Mouse (Mus musculus): ENCODE measurements at regions not wholly inside any gene's neighbourhood (a gene's known extent, or its start where the extent isn't known, plus 50 kb on each side); places are given as distances from the start of the nearest gene placed in this dataset.

DNA sequence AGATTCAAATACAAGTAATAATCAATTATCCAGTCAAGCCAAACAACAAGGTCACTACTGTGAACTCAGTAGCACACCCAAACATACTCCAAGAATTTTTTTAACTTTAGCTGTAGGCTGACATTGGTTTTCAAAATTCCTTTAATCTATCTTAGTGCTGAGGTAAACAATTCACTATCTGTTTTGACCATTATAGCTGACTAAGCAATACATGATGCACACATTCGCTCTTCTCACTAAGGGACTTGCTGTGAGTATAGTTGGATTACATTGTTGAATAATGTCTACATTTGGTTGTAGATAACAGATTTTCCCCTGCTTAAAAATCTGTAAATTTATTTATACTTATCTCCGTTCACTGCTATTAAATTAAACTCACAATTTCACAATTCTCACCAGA is 206.7 kb downstream of the Etv1 start:
- no peak for ATAC-seq (ENCODE audit: insufficient read depth, low FRiP score, low TSS enrichment)
- Histone ChIP-seq H3K4me2 (ENCODE audit: low read depth) (no peak overlapping the region), H3K9ac (ENCODE audit: low read length) (no peak overlapping the region)

GRCm38 (mm10) chr12:38986346-38986745 is 207.2 kb downstream of the Etv1 start:
- no peaks in the 10 kb centered on the region for H3K4me1 ChIP-seq (ENCODE audit: control insufficient read depth, insufficient read depth, low read length)
- H3K4me2 ChIP-seq (ENCODE audit: low read depth) = no peak overlapping the region
- H3K27me3 ChIP-seq (ENCODE audit: control insufficient read depth, insufficient read depth, low read length) = no peaks in the 10 kb centered on the region
- WGBS = 93% methylated on average over 3 of the region's 3 CpGs
- no peak for ATAC-seq (ENCODE audit: insufficient read depth, low FRiP score, low TSS enrichment)
- H3K27ac ChIP-seq (ENCODE audit: low read depth, low read length) = no peak overlapping the region
- H3K9ac ChIP-seq (ENCODE audit: low read length) = no peak overlapping the region
- DNase-seq (ENCODE audit: low spot score) = no peak
- H3K9me3 ChIP-seq (ENCODE audit: control insufficient read depth, low read length) = no peaks in the 10 kb centered on the region
- no peak overlapping the region for H3K4me3 ChIP-seq (ENCODE audit: low read depth, low read length)
- no peaks in the 10 kb centered on the region for H3K36me3 ChIP-seq (ENCODE audit: control insufficient read depth, insufficient read depth, low read length)

More for the DNA sequence above, 206.7 kb downstream of the Etv1 start:
- no peak for DNase-seq (ENCODE audit: low spot score)
- 97% methylated on average over 2 of the region's 2 CpGs for WGBS
- H3K4me1 ChIP-seq (ENCODE audit: control insufficient read depth, insufficient read depth, low read length) = no peaks in the 10 kb centered on the region
- no peak overlapping the region for H3K27ac ChIP-seq (ENCODE audit: low read depth, low read length)
- H3K9me3 ChIP-seq (ENCODE audit: control insufficient read depth, low read length) = no peaks in the 10 kb centered on the region
- no peak overlapping the region for H3K4me3 ChIP-seq (ENCODE audit: low read depth, low read length)
- no peaks in the 10 kb centered on the region for H3K36me3 ChIP-seq (ENCODE audit: control insufficient read depth, insufficient read depth, low read length)
- no peaks in the 10 kb centered on the region for H3K27me3 ChIP-seq (ENCODE audit: control insufficient read depth, insufficient read depth, low read length)

DNA sequence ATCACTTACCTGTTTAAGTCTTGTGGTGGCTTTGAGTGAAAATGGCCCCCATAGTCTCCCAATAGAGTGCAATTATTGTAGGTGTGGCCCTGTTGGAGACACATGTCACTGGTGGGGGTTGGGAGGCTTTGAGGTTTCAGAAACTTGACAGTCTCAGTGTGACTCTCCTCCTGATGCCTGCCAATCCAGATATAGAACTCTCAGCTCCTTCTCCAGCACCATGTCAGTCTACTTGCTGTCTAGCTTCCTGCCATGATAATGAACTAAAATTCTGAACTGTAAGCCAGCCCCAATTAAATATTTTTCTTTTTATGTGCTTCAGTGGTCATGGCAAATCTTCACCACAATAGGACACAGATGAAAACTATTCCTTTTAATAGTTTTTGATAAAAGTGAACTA is 208.1 kb downstream of the Etv1 start:
- Histone ChIP-seq H3K9me3 (ENCODE audit: control insufficient read depth, low read length) (no peaks in the 10 kb centered on the region), H3K4me1 (ENCODE audit: control insufficient read depth, insufficient read depth, low read length) (no peaks in the 10 kb centered on the region), H3K9ac (ENCODE audit: low read length) (no peak overlapping the region), H3K27me3 (ENCODE audit: control insufficient read depth, insufficient read depth, low read length) (no peaks in the 10 kb centered on the region), H3K4me2 (ENCODE audit: low read depth) (no peak overlapping the region), H3K27ac (ENCODE audit: low read depth, low read length) (no peak overlapping the region), H3K36me3 (ENCODE audit: control insufficient read depth, insufficient read depth, low read length) (no peaks in the 10 kb centered on the region), H3K4me3 (ENCODE audit: low read depth, low read length) (no peak overlapping the region)
- no peak for DNase-seq (ENCODE audit: low spot score)
- no peak for ATAC-seq (ENCODE audit: insufficient read depth, low FRiP score, low TSS enrichment)

- no peak for DNase-seq (ENCODE audit: low spot score)
- Histone ChIP-seq H3K36me3 (ENCODE audit: control insufficient read depth, insufficient read depth, low read length) (no peaks in the 10 kb centered on the region), H3K27me3 (ENCODE audit: control insufficient read depth, insufficient read depth, low read length) (no peaks in the 10 kb centered on the region), H3K4me1 (ENCODE audit: control insufficient read depth, insufficient read depth, low read length) (no peaks in the 10 kb centered on the region), H3K4me2 (ENCODE audit: low read depth) (no peak overlapping the region), H3K27ac (ENCODE audit: low read depth, low read length) (no peak overlapping the region), H3K4me3 (ENCODE audit: low read depth, low read length) (no peak overlapping the region), H3K9ac (ENCODE audit: low read length) (no peak overlapping the region), H3K9me3 (ENCODE audit: control insufficient read depth, low read length) (no peaks in the 10 kb centered on the region)
- 84% methylated on average over 4 of the region's 4 CpGs for WGBS
- ATAC-seq (ENCODE audit: insufficient read depth, low FRiP score, low TSS enrichment) = no peak
These were observed 208.6 kb downstream of the Etv1 start for GRCm38 (mm10) chr12:38987819-38988218.

GRCm38 (mm10) chr12:39027179-39027578 is 248.0 kb downstream of the Etv1 start:
- ATAC-seq (ENCODE audit: insufficient read depth, low FRiP score, low TSS enrichment) (no peak; the same call in 1 of the 2 replicates), DNase-seq (ENCODE audit: low spot score) (no peak)
- Histone ChIP-seq H3K9ac (ENCODE audit: low read length) (no peak overlapping the region), H3K4me3 (ENCODE audit: low read depth, low read length) (no peak overlapping the region), H3K4me1 (ENCODE audit: control insufficient read depth, insufficient read depth, low read length) (no peaks in the 10 kb centered on the region), H3K27me3 (ENCODE audit: control insufficient read depth, insufficient read depth, low read length) (no peaks in the 10 kb centered on the region), H3K36me3 (ENCODE audit: control insufficient read depth, insufficient read depth, low read length) (no peaks in the 10 kb centered on the region), H3K9me3 (ENCODE audit: control insufficient read depth, low read length) (no peaks in the 10 kb centered on the region), H3K27ac (ENCODE audit: low read depth, low read length) (no peak overlapping the region), H3K4me2 (ENCODE audit: low read depth) (no peak overlapping the region)
- WGBS = 74% methylated on average over 2 of the region's 2 CpGs

GRCm38 (mm10) chr12:39027948-39028347 is 248.8 kb downstream of the Etv1 start:
- Histone ChIP-seq H3K4me1 (ENCODE audit: control insufficient read depth, insufficient read depth, low read length) (no peaks in the 10 kb centered on the region), H3K9me3 (ENCODE audit: control insufficient read depth, low read length) (no peaks in the 10 kb centered on the region), H3K27me3 (ENCODE audit: control insufficient read depth, insufficient read depth, low read length) (no peaks in the 10 kb centered on the region), H3K4me3 (ENCODE audit: low read depth, low read length) (no peak overlapping the region), H3K36me3 (ENCODE audit: control insufficient read depth, insufficient read depth, low read length) (no peaks in the 10 kb centered on the region), H3K4me2 (ENCODE audit: low read depth) (no peak overlapping the region), H3K27ac (ENCODE audit: low read depth, low read length) (no peak overlapping the region), H3K9ac (ENCODE audit: low read length) (no peak overlapping the region)
- WGBS = 63% methylated on average over 2 of the region's 2 CpGs
- no peak for DNase-seq (ENCODE audit: low spot score)
- no peak for ATAC-seq (ENCODE audit: insufficient read depth, low FRiP score, low TSS enrichment)

GRCm38 (mm10) chr12:39033982-39034381 is 254.8 kb downstream of the Etv1 start:
- H3K27me3 ChIP-seq (ENCODE audit: control insufficient read depth, insufficient read depth, low read length) = no peaks in the 10 kb centered on the region
- no peaks in the 10 kb centered on the region for H3K9me3 ChIP-seq (ENCODE audit: control insufficient read depth, low read length)
- no peak overlapping the region for H3K4me2 ChIP-seq (ENCODE audit: low read depth)
- ATAC-seq (ENCODE audit: insufficient read depth, low FRiP score, low TSS enrichment) (no peak), DNase-seq (ENCODE audit: low spot score) (no peak)
- H3K4me3 ChIP-seq (ENCODE audit: low read depth, low read length) = no peak overlapping the region
- H3K4me1 ChIP-seq (ENCODE audit: control insufficient read depth, insufficient read depth, low read length) = no peaks in the 10 kb centered on the region
- H3K27ac ChIP-seq (ENCODE audit: low read depth, low read length) = no peak overlapping the region
- WGBS = 85% methylated on average over 3 of the region's 3 CpGs
- no peak overlapping the region for H3K9ac ChIP-seq (ENCODE audit: low read length)
- H3K36me3 ChIP-seq (ENCODE audit: control insufficient read depth, insufficient read depth, low read length) = no peaks in the 10 kb centered on the region

- Histone ChIP-seq H3K4me1 (ENCODE audit: control insufficient read depth, insufficient read depth, low read length) (no peaks in the 10 kb centered on the region), H3K36me3 (ENCODE audit: control insufficient read depth, insufficient read depth, low read length) (no peaks in the 10 kb centered on the region), H3K4me3 (ENCODE audit: low read depth, low read length) (no peak overlapping the region), H3K4me2 (ENCODE audit: low read depth) (no peak overlapping the region), H3K27me3 (ENCODE audit: control insufficient read depth, insufficient read depth, low read length) (no peaks in the 10 kb centered on the region), H3K9ac (ENCODE audit: low read length) (no peak overlapping the region), H3K9me3 (ENCODE audit: control insufficient read depth, low read length) (no peaks in the 10 kb centered on the region), H3K27ac (ENCODE audit: low read depth, low read length) (no peak overlapping the region)
- 78% methylated on average over 2 of the region's 2 CpGs for WGBS
- DNase-seq (ENCODE audit: low spot score) = no peak
- ATAC-seq (ENCODE audit: insufficient read depth, low FRiP score, low TSS enrichment) = no peak
These were observed 257.4 kb downstream of the Etv1 start for GRCm38 (mm10) chr12:39036466-39037037.

DNA sequence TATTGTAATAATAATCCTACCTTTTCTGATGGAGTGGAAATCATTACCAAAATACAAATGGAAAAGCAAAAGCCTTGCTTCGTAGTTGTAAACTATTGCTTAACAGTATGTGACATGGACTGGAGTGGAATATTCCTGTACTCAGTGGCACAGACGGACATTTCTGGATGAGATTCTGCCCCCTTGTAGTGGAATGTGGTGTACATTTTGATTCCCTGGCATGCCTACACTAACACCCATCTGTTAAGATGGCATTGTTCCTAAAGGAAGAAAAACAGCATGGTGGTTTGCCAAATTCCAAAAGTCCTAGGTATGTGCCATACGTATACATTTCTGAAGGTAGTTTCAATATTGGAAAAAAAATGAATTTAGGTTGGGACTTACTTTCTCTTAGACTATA is 258.9 kb downstream of the Etv1 start:
- no peaks in the 10 kb centered on the region for H3K9me3 ChIP-seq (ENCODE audit: control insufficient read depth, low read length)
- H3K4me3 ChIP-seq (ENCODE audit: low read depth, low read length) = no peak overlapping the region
- H3K9ac ChIP-seq (ENCODE audit: low read length) = no peak overlapping the region
- DNase-seq (ENCODE audit: low spot score) = no peak
- no peak overlapping the region for H3K27ac ChIP-seq (ENCODE audit: low read depth, low read length)
- ATAC-seq (ENCODE audit: insufficient read depth, low FRiP score, low TSS enrichment) = no peak
- no peaks in the 10 kb centered on the region for H3K36me3 ChIP-seq (ENCODE audit: control insufficient read depth, insufficient read depth, low read length)
- 91% methylated on average over 3 of the region's 3 CpGs for WGBS
- H3K4me1 ChIP-seq (ENCODE audit: control insufficient read depth, insufficient read depth, low read length) = no peaks in the 10 kb centered on the region
- no peak overlapping the region for H3K4me2 ChIP-seq (ENCODE audit: low read depth)
- no peaks in the 10 kb centered on the region for H3K27me3 ChIP-seq (ENCODE audit: control insufficient read depth, insufficient read depth, low read length)
